Mouse (Mus musculus) ES-Bruce4 (cell line): ENCODE data around the gene Rufy1. TPM values are rescaled to one million over a fixed set of nuclear protein-coding genes. Genes with fewer than 3 reads are reported as not detected.

ENCODE experiments used
- H3K27ac ChIP-seq: 2 replicates; pipeline ENCODE4 v1.5.1; 2012; ENCODE audit warnings: low read length, inconsistent platforms; ENCODE audit not compliant: insufficient read depth
- H3K27me3 ChIP-seq: 2 replicates; pipeline ENCODE4 v1.6.1; 2012; ENCODE audit warnings: mild to moderate bottlenecking, low read length, inconsistent platforms; ENCODE audit not compliant: control insufficient read depth, poor library complexity, insufficient read depth, severe bottlenecking
- H3K36me3 ChIP-seq: 2 replicates; pipeline ENCODE4 v1.6.1; 2012; ENCODE audit warnings: inconsistent platforms, mild to moderate bottlenecking, low read length, moderate library complexity; ENCODE audit not compliant: control insufficient read depth, poor library complexity, insufficient read depth, severe bottlenecking
- H3K4me1 ChIP-seq: one replicate; pipeline ENCODE4 v1.8.1; 2011; ENCODE audit warnings: low read length; ENCODE audit not compliant: control insufficient read depth, insufficient read depth
- H3K4me3 ChIP-seq: 2 replicates; pipeline ENCODE4 v1.5.1; 2011; ENCODE audit warnings: low read depth, mild to moderate bottlenecking, low read length
- H3K9ac ChIP-seq: 2 replicates; pipeline ENCODE4 v1.6.1; 2012; ENCODE audit warnings: low read depth, mild to moderate bottlenecking, inconsistent platforms; ENCODE audit not compliant: poor library complexity, severe bottlenecking
- H3K9me3 ChIP-seq: replicated peaks from 2 replicates; pipeline ENCODE4 v1.6.1; 2012; ENCODE audit warnings: mild to moderate bottlenecking, low read length, inconsistent platforms; ENCODE audit not compliant: control insufficient read depth, poor library complexity, insufficient read depth, severe bottlenecking
- CTCF ChIP-seq: IDR thresholded peaks from one replicate; pipeline ENCODE4 v1.8.1; 2011; ENCODE audit warnings: low read depth, low read length
- EP300 ChIP-seq: IDR thresholded peaks from 2 replicates; pipeline ENCODE4 v1.6.1; 2011; ENCODE audit warnings: low read depth, low read length; ENCODE audit not compliant: insufficient read depth
- POLR2A ChIP-seq: IDR thresholded peaks from one replicate; pipeline ENCODE4 v1.8.1; 2011; ENCODE audit warnings: low read length; ENCODE audit not compliant: insufficient read depth
- polyA plus RNA-seq: library from polyadenylated mRNA; stranded (reverse); fragments of >200 nt; gene quantifications from 2 replicates; pipeline ENCODE4 v1.2.4, GENCODE M21; 2011; ENCODE audit warnings: low read depth; ENCODE audit not compliant: missing spikeins, insufficient read depth, insufficient read length

Rufy1 gene
- polyA plus RNA-seq, 1 experiment, result 13.0 TPM

- Histone ChIP-seq H3K27me3 (no peaks in the 10 kb centered on the region), H3K9ac (no peak overlapping the region), H3K9me3 (no peaks in the 10 kb centered on the region), H3K27ac (no peak overlapping the region), H3K4me3 (no peak overlapping the region), H3K36me3 (no peaks in the 10 kb centered on the region), H3K4me1 (no peaks in the 10 kb centered on the region)
- TF ChIP-seq EP300 (no peak), POLR2A (no peak), CTCF (no peak)
Observed at GRCm38 (mm10) chr11:50355395-50355794, 75.5 kb downstream of the Rufy1 start.

GRCm38 (mm10) chr11:50354851-50355250, 76.1 kb downstream of the Rufy1 start:
- no peak for TF ChIP-seq EP300
- no peak for TF ChIP-seq POLR2A
- TF ChIP-seq CTCF, result no peak
- H3K36me3 ChIP-seq, result no peaks in the 10 kb centered on the region
- no peak overlapping the region for H3K27ac ChIP-seq
- no peak overlapping the region for H3K4me3 ChIP-seq
- no peaks in the 10 kb centered on the region for H3K4me1 ChIP-seq
- no peaks in the 10 kb centered on the region for H3K9me3 ChIP-seq
- no peaks in the 10 kb centered on the region for H3K27me3 ChIP-seq
- no peak overlapping the region for H3K9ac ChIP-seq

GRCm38 (mm10) chr11:50354162-50354561, 76.8 kb downstream of the Rufy1 start, which contains the start of gene Cby3:
Gene Cby3, plus strand, starts transcription at chr11:50354462.
- no peak within 1 kb of the TSS for H3K4me3 ChIP-seq
- no peaks in the 10 kb centered on the region for H3K9me3 ChIP-seq
- H3K27me3 ChIP-seq, result no peaks in the 10 kb centered on the region
- no peaks in the 10 kb centered on the region for H3K4me1 ChIP-seq
- no peaks in the 10 kb centered on the region for H3K36me3 ChIP-seq
- TF ChIP-seq CTCF (peak; percentile 34), POLR2A (no peak), EP300 (no peak)
- no peak within 1 kb of the TSS for H3K27ac ChIP-seq
- H3K9ac ChIP-seq, result no peak within 1 kb of the TSS

GRCm38 (mm10) chr11:50352177-50352576, 78.7 kb downstream of the Rufy1 start:
- Histone ChIP-seq H3K27me3 (no peaks in the 10 kb centered on the region; the same call in 1 of the 2 replicates), H3K36me3 (no peaks in the 10 kb centered on the region), H3K9me3 (no peaks in the 10 kb centered on the region), H3K4me3 (no peak overlapping the region), H3K4me1 (no peaks in the 10 kb centered on the region), H3K27ac (no peak overlapping the region), H3K9ac (no peak overlapping the region)
- TF ChIP-seq EP300 (no peak), CTCF (no peak), POLR2A (no peak)

- H3K4me1 ChIP-seq, result no peaks in the 10 kb centered on the region
- H3K36me3 ChIP-seq, result no peaks in the 10 kb centered on the region
- H3K9me3 ChIP-seq, result no peaks in the 10 kb centered on the region
- no peak overlapping the region for H3K4me3 ChIP-seq
- H3K9ac ChIP-seq, result no peak overlapping the region
- H3K27me3 ChIP-seq, result no peaks in the 10 kb centered on the region; the same call in 1 of the 2 replicates
- H3K27ac ChIP-seq, result no peak overlapping the region
- TF ChIP-seq CTCF (no peak), EP300 (no peak), POLR2A (no peak)
Observed at GRCm38 (mm10) chr11:50346256-50347032, 84.5 kb downstream of the Rufy1 start.

- no peaks in the 10 kb centered on the region for H3K36me3 ChIP-seq
- no peaks in the 10 kb centered on the region for H3K9me3 ChIP-seq
- H3K9ac ChIP-seq, result no peak overlapping the region
- no peak overlapping the region for H3K27ac ChIP-seq
- TF ChIP-seq POLR2A (no peak), EP300 (no peak), CTCF (no peak)
- H3K27me3 ChIP-seq, result no peaks in the 10 kb centered on the region; the same call in 1 of the 2 replicates
- H3K4me3 ChIP-seq, result no peak overlapping the region
- peaks cover 1% of the 10 kb centered on the region for H3K4me1 ChIP-seq
Observed at GRCm38 (mm10) chr11:50345486-50345885, 85.4 kb downstream of the Rufy1 start.

Other genes starting within 250 kb of the Rufy1 start
- gene Sqstm1, start 220.3 kb downstream of the Rufy1 start, polyA plus RNA-seq, result 208 and 259 TPM in 2 replicates
- gene Mgat4b, start 220.2 kb downstream of the Rufy1 start, polyA plus RNA-seq, result 30.8 and 37.0 TPM in 2 replicates
- 2.7 and 3.1 TPM in 2 replicates for gene Ltc4s, start 192.5 kb downstream of the Rufy1 start, polyA plus RNA-seq
- 13.7 and 14.1 TPM in 2 replicates for gene Maml1, start 138.8 kb downstream of the Rufy1 start, polyA plus RNA-seq
- 628 and 681 TPM in 2 replicates for gene Canx, start 105.5 kb downstream of the Rufy1 start, polyA plus RNA-seq
- not detected in 2 replicates for gene Cby3, start 76.7 kb downstream of the Rufy1 start, polyA plus RNA-seq
- gene Hnrnph1, start 54.1 kb downstream of the Rufy1 start, polyA plus RNA-seq, result 531 and 559 TPM in 2 replicates
- gene Adamts2, start 171.0 kb upstream of the Rufy1 start, polyA plus RNA-seq, result 0.64 and 0.73 TPM in 2 replicates